Mouse (Mus musculus): Measurements from ENCODE around the gene 1300017J02Rik.

GRCm38 (mm10) chr9:103305332-103306041, 605 bp upstream of the 1300017J02Rik start:
- TF ChIP-seq CTCF (IDR thresholded peaks at IDR 0.05; ENCODE audit: low read depth) (peak; percentile 12; the same call in 1 of the 2 replicates), EP300 (optimal IDR thresholded peaks at IDR 0.05) (no peak)
